Mouse (Mus musculus) heart, embryonic 13.5 days (tissue): Measurements from ENCODE around the gene Gm10277. TPM values are rescaled to one million over a fixed set of nuclear protein-coding genes. Genes with fewer than 3 reads are reported as not detected.
A peak's percentile ranks its signal among the peaks of the same experiment; 100 is the strongest.

Source experiments
- ATAC-seq: fragments of 200-750 bp; cut with Nextera tagmentation; 2 replicates; pipeline ENCODE4 v1.8.0; 2017; ENCODE audit warnings: moderate TSS enrichment; ENCODE audit not compliant: insufficient number of reproducible peaks, low FRiP score, low TSS enrichment; ENCODE audit errors: extremely low read depth
- H3K27ac ChIP-seq: fragments of 300-500 bp; sonication (generic); replicated peaks from 2 replicates; pipeline ENCODE4 v1.5.1; 2015; ENCODE audit warnings: moderate library complexity, mild to moderate bottlenecking, inconsistent platforms
- H3K27me3 ChIP-seq: fragments of 300-500 bp; sonication (generic); replicated peaks from 2 replicates; pipeline ENCODE4 v1.6.1; 2015; ENCODE audit warnings: mild to moderate bottlenecking, inconsistent platforms
- H3K36me3 ChIP-seq: fragments of 300-500 bp; sonication (generic); 2 replicates; pipeline ENCODE4 v1.6.1; 2015; ENCODE audit warnings: mild to moderate bottlenecking, inconsistent platforms
- H3K4me1 ChIP-seq: fragments of 300-500 bp; sonication (generic); 2 replicates; pipeline ENCODE4 v1.6.1; 2015; ENCODE audit warnings: inconsistent platforms
- H3K4me2 ChIP-seq: fragments of 300-500 bp; sonication (generic); 2 replicates; pipeline ENCODE4 v1.6.1; 2015; ENCODE audit warnings: inconsistent platforms, mild to moderate bottlenecking, moderate library complexity
- H3K4me3 ChIP-seq: fragments of 300-500 bp; sonication (generic); 2 replicates; pipeline ENCODE4 v1.5.1; 2015; ENCODE audit warnings: moderate library complexity, mild to moderate bottlenecking, inconsistent platforms
- H3K9ac ChIP-seq: fragments of 300-500 bp; sonication (generic); 2 replicates; pipeline ENCODE4 v1.6.1; 2015; ENCODE audit warnings: inconsistent platforms, mild to moderate bottlenecking, moderate library complexity
- H3K9me3 ChIP-seq: fragments of 300-500 bp; sonication (generic); 2 replicates; pipeline ENCODE4 v1.6.1; 2016; ENCODE audit warnings: inconsistent platforms
- WGBS: fragments of 180-500 bp; shearing (Covaris S2); methylation state at CpG from one replicate; pipeline ENCODE4 v1.1.7; 2015; ENCODE audit warnings: mixed read lengths; 5-methylcytosine and 5-hydroxymethylcytosine counted together
- polyA plus RNA-seq: library from polyadenylated mRNA; unstranded; fragments of >200 nt; fragmentation: Nextera tagmentation; extraction: Ambion mirVana; gene quantifications from 2 replicates; pipeline ENCODE4 v1.2.1, GENCODE M21; 2015

Gm10277 gene
- polyA plus RNA-seq, 1 experiment from 2014 or later, result 1.1 TPM

- no peaks in the 10 kb centered on the region for H3K27me3 ChIP-seq
- peak overlapping the region; percentile 63 for H3K4me3 ChIP-seq
- H3K9me3 ChIP-seq, result no peaks in the 10 kb centered on the region
- peak overlapping the region; percentile 74 for H3K4me2 ChIP-seq
- 29% methylated on average over 9 of the region's 9 CpGs for WGBS
- H3K36me3 ChIP-seq, result peaks cover 7% of the 10 kb centered on the region; the same call in 1 of the 2 replicates
- no peak for ATAC-seq
- H3K27ac ChIP-seq, result peak overlapping the region; percentile 100
- H3K9ac ChIP-seq, result peak overlapping the region; percentile 91
- peaks cover 60% of the 10 kb centered on the region for H3K4me1 ChIP-seq
These were observed 12.9 kb upstream of the Gm10277 start for GRCm38 (mm10) chr11:77800491-77800868.

GRCm38 (mm10) chr11:77795216-77795615, 7.7 kb upstream of the Gm10277 start:
- no peak overlapping the region for H3K4me2 ChIP-seq
- no peak overlapping the region for H3K27ac ChIP-seq
- H3K36me3 ChIP-seq, result no peaks in the 10 kb centered on the region
- H3K9me3 ChIP-seq, result no peaks in the 10 kb centered on the region
- no peaks in the 10 kb centered on the region for H3K27me3 ChIP-seq
- no peak overlapping the region for H3K4me3 ChIP-seq
- no peak for ATAC-seq
- H3K9ac ChIP-seq, result no peak overlapping the region
- H3K4me1 ChIP-seq, result peaks cover 45% of the 10 kb centered on the region
- 74% methylated on average over 5 of the region's 5 CpGs for WGBS

- Histone ChIP-seq H3K27me3 (no peaks in the 10 kb centered on the region), H3K9me3 (no peaks in the 10 kb centered on the region), H3K4me3 (peak overlapping the region; percentile 58), H3K27ac (peak overlapping the region; percentile 81), H3K36me3 (no peaks in the 10 kb centered on the region), H3K4me1 (peaks cover 44% of the 10 kb centered on the region), H3K4me2 (peak overlapping the region; percentile 80), H3K9ac (peak overlapping the region; percentile 82)
- peak; percentile 77; the same call in 1 of the 2 replicates for ATAC-seq
- 5% methylated on average over 19 of the region's 19 CpGs for WGBS
These were observed 5.8 kb upstream of the Gm10277 start for GRCm38 (mm10) chr11:77793238-77793930.

- Histone ChIP-seq H3K4me3 (no peak overlapping the region), H3K27me3 (no peaks in the 10 kb centered on the region), H3K36me3 (no peaks in the 10 kb centered on the region), H3K4me1 (peaks cover 47% of the 10 kb centered on the region), H3K27ac (peak overlapping the region; percentile 81), H3K9me3 (no peaks in the 10 kb centered on the region), H3K4me2 (peak overlapping the region; percentile 80), H3K9ac (peak overlapping the region; percentile 66)
- 64% methylated on average over 7 of the region's 7 CpGs for WGBS
- no peak for ATAC-seq
These were observed 5.0 kb upstream of the Gm10277 start for GRCm38 (mm10) chr11:77792566-77792909.

GRCm38 (mm10) chr11:77791752-77792565, 4.4 kb upstream of the Gm10277 start:
- Histone ChIP-seq H3K27ac (peak overlapping the region; percentile 81), H3K4me1 (peaks cover 49% of the 10 kb centered on the region), H3K36me3 (no peaks in the 10 kb centered on the region), H3K4me3 (no peak overlapping the region), H3K9me3 (no peaks in the 10 kb centered on the region), H3K4me2 (peak overlapping the region; percentile 37), H3K27me3 (no peaks in the 10 kb centered on the region), H3K9ac (peak overlapping the region; percentile 66)
- no peak for ATAC-seq
- WGBS, result 28% methylated on average over 12 of the region's 12 CpGs

- peak overlapping the region; percentile 37 for H3K4me2 ChIP-seq
- no peaks in the 10 kb centered on the region for H3K27me3 ChIP-seq
- peak overlapping the region; percentile 68 for H3K9ac ChIP-seq
- H3K4me3 ChIP-seq, result no peak overlapping the region
- H3K27ac ChIP-seq, result peak overlapping the region; percentile 81
- no peak for ATAC-seq
- peaks cover 56% of the 10 kb centered on the region for H3K4me1 ChIP-seq
- no peaks in the 10 kb centered on the region for H3K9me3 ChIP-seq
- WGBS, result 11% methylated on average over 8 of the region's 8 CpGs
- no peaks in the 10 kb centered on the region for H3K36me3 ChIP-seq
These were observed 3.7 kb upstream of the Gm10277 start for GRCm38 (mm10) chr11:77791241-77791727.

- no peak overlapping the region for H3K4me3 ChIP-seq
- 16% methylated on average over 9 of the region's 9 CpGs for WGBS
- H3K4me1 ChIP-seq, result peaks cover 66% of the 10 kb centered on the region
- no peaks in the 10 kb centered on the region for H3K27me3 ChIP-seq
- H3K9me3 ChIP-seq, result no peaks in the 10 kb centered on the region
- H3K9ac ChIP-seq, result peak overlapping the region; percentile 68
- ATAC-seq, result no peak
- peak overlapping the region; percentile 37 for H3K4me2 ChIP-seq
- H3K27ac ChIP-seq, result peak overlapping the region; percentile 81
- H3K36me3 ChIP-seq, result no peaks in the 10 kb centered on the region
These were observed 2.7 kb upstream of the Gm10277 start for GRCm38 (mm10) chr11:77790286-77790685.

- ATAC-seq, result no peak
- WGBS, result 84% methylated on average over 5 of the region's 5 CpGs
These were observed 2.0 kb upstream of the Gm10277 start for GRCm38 (mm10) chr11:77789512-77789911.

GRCm38 (mm10) chr11:77785768-77786561, 1.6 kb downstream of the Gm10277 start:
- no peak for ATAC-seq
- WGBS, result 18% methylated on average over 7 of the region's 7 CpGs
- peak overlapping the region; percentile 72 for H3K9ac ChIP-seq
- 0 out of 2 replicates have a peak overlapping the region, but pooled peaks have one; percentile 4 for H3K4me3 ChIP-seq
- H3K27ac ChIP-seq, result peak overlapping the region; percentile 97
- H3K4me1 ChIP-seq, result peaks cover 81% of the 10 kb centered on the region
- no peaks in the 10 kb centered on the region for H3K36me3 ChIP-seq
- H3K9me3 ChIP-seq, result no peaks in the 10 kb centered on the region
- H3K27me3 ChIP-seq, result no peaks in the 10 kb centered on the region
- H3K4me2 ChIP-seq, result peak overlapping the region; percentile 46

More at GRCm38 (mm10) chr11:77789512-77789911, 2.0 kb upstream of the Gm10277 start:
- Histone ChIP-seq H3K27ac (no peak overlapping the region), H3K36me3 (no peaks in the 10 kb centered on the region), H3K4me2 (no peak overlapping the region), H3K9me3 (no peaks in the 10 kb centered on the region), H3K9ac (no peak overlapping the region), H3K27me3 (no peaks in the 10 kb centered on the region), H3K4me3 (no peak overlapping the region), H3K4me1 (peaks cover 74% of the 10 kb centered on the region)

GRCm38 (mm10) chr11:77785396-77785767, 2.2 kb downstream of the Gm10277 start:
- 3% methylated on average over 5 of the region's 5 CpGs for WGBS
- ATAC-seq, result 0 out of 2 replicates have a peak, but pooled peaks have one; percentile 28

GRCm38 (mm10) chr11:77784894-77785293, 2.7 kb downstream of the Gm10277 start:
- 38% methylated on average over 9 of the region's 9 CpGs for WGBS
- Histone ChIP-seq H3K36me3 (0 out of 2 replicates have a peak, but pooled peaks cover 3% of the 10 kb centered on the region), H3K4me2 (peak overlapping the region; percentile 46), H3K4me1 (peaks cover 81% of the 10 kb centered on the region), H3K9ac (peak overlapping the region; percentile 72), H3K9me3 (no peaks in the 10 kb centered on the region), H3K4me3 (no peak overlapping the region), H3K27me3 (no peaks in the 10 kb centered on the region), H3K27ac (peak overlapping the region; percentile 97)
- peak; percentile 25; the same call in 1 of the 2 replicates for ATAC-seq

More at GRCm38 (mm10) chr11:77785396-77785767, 2.2 kb downstream of the Gm10277 start:
- peak overlapping the region; percentile 97 for H3K27ac ChIP-seq
- H3K9me3 ChIP-seq, result no peaks in the 10 kb centered on the region
- H3K36me3 ChIP-seq, result 0 out of 2 replicates have a peak, but pooled peaks cover 3% of the 10 kb centered on the region
- H3K9ac ChIP-seq, result peak overlapping the region; percentile 72
- H3K4me1 ChIP-seq, result peaks cover 81% of the 10 kb centered on the region
- H3K4me2 ChIP-seq, result peak overlapping the region; percentile 46
- H3K27me3 ChIP-seq, result no peaks in the 10 kb centered on the region
- H3K4me3 ChIP-seq, result no peak overlapping the region
